Mouse (Mus musculus): ENCODE data around the gene Nek4. TPM values are rescaled to one million over a fixed set of nuclear protein-coding genes. Genes with fewer than 3 reads are reported as not detected.
A peak's percentile ranks its signal among the peaks of the same experiment; 100 is the strongest.

Gene Nek4
- polyA plus RNA-seq (2015; fragmentation: Nextera tagmentation; extraction: Ambion mirVana): 17.2 and 18.1 TPM in 2 replicates

- Histone ChIP-seq H3K4me3 (peak within 1 kb of the TSS; percentile 85), H3K9me3 (no peaks in the 10 kb centered on the region), H3K36me3 (replicated peaks) (0 out of 2 replicates have a peak, but pooled peaks cover 3% of the 10 kb centered on the region), H3K4me2 (peak within 1 kb of the TSS; percentile 63), H3K27ac (peak within 1 kb of the TSS; percentile 82), H3K27me3 (replicated peaks) (no peaks in the 10 kb centered on the region), H3K4me1 (peaks cover 14% of the 10 kb centered on the region), H3K9ac (peak within 1 kb of the TSS; percentile 79)
- peak; percentile 99 for ATAC-seq (replicated peaks)
- under 1% methylated on average over 57 of the region's 57 CpGs for WGBS
Measured at GRCm38 (mm10) chr14:30951154-30951825, at the start of gene Nek4. Gene Nek4 (plus strand): TSS chr14:30951377.

GRCm38 (mm10) chr14:30902628-30903027 lies 48.5 kb upstream of the Nek4 start:
- 93% methylated on average over 5 of the region's 5 CpGs for WGBS

GRCm38 (mm10) chr14:30903036-30903435 lies 48.1 kb upstream of the Nek4 start:
- H3K4me3 ChIP-seq: no peak overlapping the region
- WGBS: 75% methylated on average over 3 of the region's 3 CpGs
- no peak for ATAC-seq (replicated peaks)
- H3K9me3 ChIP-seq: no peaks in the 10 kb centered on the region
- no peak overlapping the region for H3K27ac ChIP-seq
- no peaks in the 10 kb centered on the region for H3K4me1 ChIP-seq
- no peaks in the 10 kb centered on the region for H3K36me3 ChIP-seq (replicated peaks)
- H3K9ac ChIP-seq: no peak overlapping the region
- H3K27me3 ChIP-seq (replicated peaks): no peaks in the 10 kb centered on the region
- no peak overlapping the region for H3K4me2 ChIP-seq

More at GRCm38 (mm10) chr14:30902628-30903027, 48.5 kb upstream of the Nek4 start:
- H3K4me1 ChIP-seq: no peaks in the 10 kb centered on the region
- no peaks in the 10 kb centered on the region for H3K27me3 ChIP-seq (replicated peaks)
- no peak for ATAC-seq (replicated peaks)
- H3K4me2 ChIP-seq: no peak overlapping the region
- no peak overlapping the region for H3K27ac ChIP-seq
- no peak overlapping the region for H3K4me3 ChIP-seq
- no peaks in the 10 kb centered on the region for H3K9me3 ChIP-seq
- no peaks in the 10 kb centered on the region for H3K36me3 ChIP-seq (replicated peaks)
- no peak overlapping the region for H3K9ac ChIP-seq

GRCm38 (mm10) chr14:30904307-30904706 lies 46.9 kb upstream of the Nek4 start:
- no peaks in the 10 kb centered on the region for H3K36me3 ChIP-seq (replicated peaks)
- H3K9me3 ChIP-seq: no peaks in the 10 kb centered on the region
- no peak overlapping the region for H3K4me3 ChIP-seq
- ATAC-seq (replicated peaks): no peak
- 83% methylated on average over 8 of the region's 8 CpGs for WGBS
- no peaks in the 10 kb centered on the region for H3K4me1 ChIP-seq
- no peak overlapping the region for H3K4me2 ChIP-seq
- no peak overlapping the region for H3K9ac ChIP-seq
- no peaks in the 10 kb centered on the region for H3K27me3 ChIP-seq (replicated peaks)
- no peak overlapping the region for H3K27ac ChIP-seq

GRCm38 (mm10) chr14:30906001-30906400 lies 45.2 kb upstream of the Nek4 start:
- no peak overlapping the region for H3K9ac ChIP-seq
- 92% methylated on average over 6 of the region's 6 CpGs for WGBS
- no peak overlapping the region for H3K4me2 ChIP-seq
- H3K4me3 ChIP-seq: no peak overlapping the region
- no peaks in the 10 kb centered on the region for H3K27me3 ChIP-seq (replicated peaks)
- no peaks in the 10 kb centered on the region for H3K9me3 ChIP-seq
- ATAC-seq (replicated peaks): no peak
- no peak overlapping the region for H3K27ac ChIP-seq
- H3K4me1 ChIP-seq: no peaks in the 10 kb centered on the region
- H3K36me3 ChIP-seq (replicated peaks): no peaks in the 10 kb centered on the region

GRCm38 (mm10) chr14:30907814-30908265 lies 43.3 kb upstream of the Nek4 start:
- no peak overlapping the region for H3K4me3 ChIP-seq
- WGBS: 90% methylated on average over 3 of the region's 3 CpGs
- H3K9ac ChIP-seq: no peak overlapping the region
- no peak for ATAC-seq (replicated peaks)
- no peak overlapping the region for H3K4me2 ChIP-seq
- H3K36me3 ChIP-seq (replicated peaks): no peaks in the 10 kb centered on the region
- no peak overlapping the region for H3K27ac ChIP-seq
- H3K4me1 ChIP-seq: no peaks in the 10 kb centered on the region
- H3K27me3 ChIP-seq (replicated peaks): no peaks in the 10 kb centered on the region
- H3K9me3 ChIP-seq: no peaks in the 10 kb centered on the region

- Histone ChIP-seq H3K27ac (no peak overlapping the region), H3K36me3 (replicated peaks) (no peaks in the 10 kb centered on the region), H3K27me3 (replicated peaks) (no peaks in the 10 kb centered on the region), H3K9ac (no peak overlapping the region), H3K9me3 (no peaks in the 10 kb centered on the region), H3K4me1 (no peaks in the 10 kb centered on the region), H3K4me3 (no peak overlapping the region), H3K4me2 (no peak overlapping the region)
- no peak for ATAC-seq (replicated peaks)
- WGBS: 91% methylated on average over 8 of the region's 8 CpGs
Measured at GRCm38 (mm10) chr14:30911141-30911540, 40.0 kb upstream of the Nek4 start.

GRCm38 (mm10) chr14:30912641-30913040 lies 38.5 kb upstream of the Nek4 start:
- 80% methylated on average over 8 of the region's 8 CpGs for WGBS
- H3K27me3 ChIP-seq (replicated peaks): no peaks in the 10 kb centered on the region
- no peak for ATAC-seq (replicated peaks)
- no peaks in the 10 kb centered on the region for H3K4me1 ChIP-seq
- H3K4me2 ChIP-seq: no peak overlapping the region
- no peaks in the 10 kb centered on the region for H3K9me3 ChIP-seq
- H3K27ac ChIP-seq: no peak overlapping the region
- H3K9ac ChIP-seq: no peak overlapping the region
- no peaks in the 10 kb centered on the region for H3K36me3 ChIP-seq (replicated peaks)
- H3K4me3 ChIP-seq: no peak overlapping the region

GRCm38 (mm10) chr14:30913404-30913803 lies 37.8 kb upstream of the Nek4 start:
- Histone ChIP-seq H3K4me2 (no peak overlapping the region), H3K9me3 (no peaks in the 10 kb centered on the region), H3K27ac (no peak overlapping the region), H3K4me1 (no peaks in the 10 kb centered on the region), H3K9ac (no peak overlapping the region), H3K27me3 (replicated peaks) (no peaks in the 10 kb centered on the region), H3K36me3 (replicated peaks) (no peaks in the 10 kb centered on the region), H3K4me3 (no peak overlapping the region)
- no peak for ATAC-seq (replicated peaks)
- WGBS: 82% methylated on average over 5 of the region's 5 CpGs

- Histone ChIP-seq H3K27me3 (replicated peaks) (no peaks in the 10 kb centered on the region), H3K4me3 (no peak overlapping the region), H3K4me1 (no peaks in the 10 kb centered on the region), H3K9ac (no peak overlapping the region), H3K4me2 (no peak overlapping the region), H3K36me3 (replicated peaks) (no peaks in the 10 kb centered on the region), H3K9me3 (no peaks in the 10 kb centered on the region), H3K27ac (no peak overlapping the region)
- no peak for ATAC-seq (replicated peaks)
- 84% methylated on average over 1 of the region's 1 CpGs for WGBS
Measured at GRCm38 (mm10) chr14:30916516-30916915, 34.7 kb upstream of the Nek4 start.

GRCm38 (mm10) chr14:30922053-30922670 lies 29.0 kb upstream of the Nek4 start:
- Histone ChIP-seq H3K36me3 (replicated peaks) (no peaks in the 10 kb centered on the region), H3K27me3 (replicated peaks) (no peaks in the 10 kb centered on the region), H3K27ac (no peak overlapping the region), H3K9ac (no peak overlapping the region), H3K4me1 (no peaks in the 10 kb centered on the region), H3K4me2 (no peak overlapping the region), H3K4me3 (no peak overlapping the region), H3K9me3 (no peaks in the 10 kb centered on the region)
- ATAC-seq (replicated peaks): no peak
- 50% methylated on average over 8 of the region's 8 CpGs for WGBS

GRCm38 (mm10) chr14:30923375-30924105 lies 27.6 kb upstream of the Nek4 start, which contains the start of gene Itih3:
Gene Itih3 (minus strand): TSS chr14:30923760.
- ATAC-seq (replicated peaks): no peak
- H3K4me3 ChIP-seq: no peak within 1 kb of the TSS
- 77% methylated on average over 6 of the region's 6 CpGs for WGBS
- no peak within 1 kb of the TSS for H3K9ac ChIP-seq
- no peaks in the 10 kb centered on the region for H3K36me3 ChIP-seq (replicated peaks)
- H3K27me3 ChIP-seq (replicated peaks): no peaks in the 10 kb centered on the region
- H3K27ac ChIP-seq: no peak within 1 kb of the TSS
- H3K4me1 ChIP-seq: no peaks in the 10 kb centered on the region
- H3K4me2 ChIP-seq: no peak within 1 kb of the TSS
- no peaks in the 10 kb centered on the region for H3K9me3 ChIP-seq

Data from midbrain, embryonic 15.5 days (tissue).